Mouse (Mus musculus) cerebellum, adult 11 months (tissue): ENCODE data around the gene Trh.
A peak's percentile ranks its signal among the peaks of the same experiment; 100 is the strongest.

Source experiments
- DNase-seq: peaks from one replicate; pipeline ENCODE4 v3.0.0; 2022

Trh gene

DNA sequence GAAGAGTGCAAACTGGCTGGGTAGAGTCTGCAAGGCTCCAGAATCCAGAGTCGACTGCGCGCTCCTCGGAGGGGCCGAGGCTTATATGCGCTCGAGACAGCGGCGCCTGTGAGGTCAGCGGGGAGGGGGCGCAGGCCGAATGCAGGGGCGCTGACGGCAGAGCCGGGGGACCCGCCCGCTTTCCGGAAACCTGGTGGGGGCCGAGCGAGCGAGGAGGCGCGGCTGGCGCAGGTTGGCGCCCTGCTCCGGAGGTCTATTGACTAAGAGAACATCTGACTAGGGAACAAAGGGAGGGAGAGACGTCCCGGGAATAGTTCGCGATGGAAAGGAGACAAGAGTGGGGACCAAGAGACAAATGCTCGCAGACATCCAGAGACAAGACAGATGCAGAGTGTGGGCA, at the start of gene Trh:
TSS of gene Trh (minus strand) at position 60 of the 400 bp plus-strand sequence.
- no peak for DNase-seq

DNA sequence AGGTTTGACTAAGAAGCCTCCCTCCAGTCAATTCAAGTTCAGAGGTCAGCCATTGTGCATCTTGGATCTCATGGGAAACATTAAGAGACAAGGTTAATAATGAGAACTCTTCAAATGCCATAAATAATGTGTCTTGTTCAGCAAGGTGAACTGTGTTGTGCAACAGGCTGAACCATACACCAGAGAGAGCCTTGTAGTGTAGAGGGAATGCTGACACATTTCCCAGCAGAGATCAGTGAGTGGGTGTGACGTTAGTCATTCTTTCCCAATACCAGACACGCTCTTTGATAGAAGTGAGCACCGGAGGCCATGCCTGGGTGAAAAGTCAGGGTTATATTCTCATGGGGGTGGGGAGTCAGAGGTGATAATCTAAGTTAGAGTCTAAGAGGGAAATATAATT, 46.4 kb upstream of the Trh start:
- DNase-seq, result no peak

GRCm38 (mm10) chr6:92286889-92287288, 42.4 kb upstream of the Trh start:
- DNase-seq, result no peak

- DNase-seq, result peak; percentile 21
Observed at GRCm38 (mm10) chr6:92286258-92286888, 41.9 kb upstream of the Trh start.

DNA sequence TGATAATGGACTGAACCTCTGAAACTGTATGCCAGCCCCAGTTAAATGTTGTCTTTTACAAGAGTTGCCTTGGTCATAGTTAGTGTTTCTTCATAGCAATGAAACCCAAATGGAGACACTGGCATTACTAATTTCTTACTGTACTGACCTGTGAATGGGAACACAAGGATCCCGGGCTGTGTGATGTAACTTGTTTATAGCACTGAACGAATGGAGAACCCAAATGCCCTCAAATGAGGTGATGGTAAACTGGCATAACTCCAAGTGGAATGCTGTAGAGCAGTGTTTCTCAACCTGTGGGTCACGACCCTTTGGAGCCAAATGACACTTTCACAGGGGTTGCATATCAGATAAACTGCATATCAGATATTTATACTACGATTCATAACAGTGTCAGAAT, 41.1 kb upstream of the Trh start:
- DNase-seq, result no peak

GRCm38 (mm10) chr6:92277179-92277578, 32.7 kb upstream of the Trh start:
- DNase-seq, result no peak

- DNase-seq, result no peak
Observed at GRCm38 (mm10) chr6:92273652-92274322, 29.3 kb upstream of the Trh start.

DNA sequence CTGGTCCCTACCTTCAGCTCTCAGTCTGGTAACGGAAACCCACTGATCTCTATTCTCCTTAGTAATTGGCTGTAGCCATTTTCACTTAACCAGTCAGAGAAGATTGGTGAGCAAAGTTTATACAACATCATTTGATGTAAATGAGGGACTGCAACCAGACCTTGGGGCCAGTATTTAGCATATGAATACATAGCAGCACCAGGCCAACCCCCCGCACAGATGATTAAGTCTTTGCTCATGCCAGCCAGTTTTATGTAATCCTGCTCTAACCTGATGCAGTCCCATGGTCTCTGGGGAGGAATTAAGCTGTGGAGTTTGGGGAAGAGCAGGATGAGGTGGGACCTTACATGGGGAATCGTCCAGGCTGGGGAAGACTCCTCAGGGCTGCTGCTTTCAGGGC, 28.2 kb upstream of the Trh start:
- DNase-seq, result no peak

DNA sequence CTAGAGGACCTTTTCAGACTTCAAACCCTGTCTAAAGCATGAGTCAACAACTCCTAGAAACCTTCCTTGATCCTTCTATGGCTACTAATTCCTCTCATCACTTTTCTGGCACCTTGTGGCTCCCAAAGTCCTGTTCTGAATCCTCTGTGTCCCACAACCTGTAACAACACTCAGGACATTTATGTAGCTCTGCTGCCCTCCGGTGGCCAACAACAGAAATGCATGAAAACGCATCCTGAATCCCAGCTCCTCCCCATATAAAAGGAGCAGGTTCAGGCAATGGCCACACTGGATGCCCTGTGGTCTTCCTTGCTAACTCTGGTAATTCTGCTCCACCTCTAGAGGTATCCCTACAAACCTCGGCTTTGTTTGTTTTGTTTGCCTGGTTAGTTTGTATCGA, 24.6 kb upstream of the Trh start:
- peak; percentile 38 for DNase-seq

DNA sequence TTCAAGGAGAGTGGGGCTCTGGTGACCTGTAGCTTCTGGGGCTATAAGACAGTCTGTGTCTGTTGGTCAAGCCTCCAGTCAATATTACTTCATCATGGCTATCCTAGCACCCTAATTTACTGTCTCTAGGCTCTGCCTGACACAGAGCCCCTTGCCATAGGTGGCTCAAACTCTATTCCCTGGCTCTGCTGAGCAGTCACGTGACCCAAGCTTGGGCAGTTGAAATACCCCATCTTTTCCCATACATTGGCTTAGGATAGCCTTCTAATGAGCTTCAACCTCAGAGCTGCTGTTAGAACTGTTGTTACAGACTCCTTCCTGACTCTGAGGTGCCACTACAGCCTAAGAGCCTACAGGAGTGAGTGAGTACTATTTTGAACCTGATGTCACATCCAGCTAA, 23.6 kb upstream of the Trh start:
- no peak for DNase-seq

DNA sequence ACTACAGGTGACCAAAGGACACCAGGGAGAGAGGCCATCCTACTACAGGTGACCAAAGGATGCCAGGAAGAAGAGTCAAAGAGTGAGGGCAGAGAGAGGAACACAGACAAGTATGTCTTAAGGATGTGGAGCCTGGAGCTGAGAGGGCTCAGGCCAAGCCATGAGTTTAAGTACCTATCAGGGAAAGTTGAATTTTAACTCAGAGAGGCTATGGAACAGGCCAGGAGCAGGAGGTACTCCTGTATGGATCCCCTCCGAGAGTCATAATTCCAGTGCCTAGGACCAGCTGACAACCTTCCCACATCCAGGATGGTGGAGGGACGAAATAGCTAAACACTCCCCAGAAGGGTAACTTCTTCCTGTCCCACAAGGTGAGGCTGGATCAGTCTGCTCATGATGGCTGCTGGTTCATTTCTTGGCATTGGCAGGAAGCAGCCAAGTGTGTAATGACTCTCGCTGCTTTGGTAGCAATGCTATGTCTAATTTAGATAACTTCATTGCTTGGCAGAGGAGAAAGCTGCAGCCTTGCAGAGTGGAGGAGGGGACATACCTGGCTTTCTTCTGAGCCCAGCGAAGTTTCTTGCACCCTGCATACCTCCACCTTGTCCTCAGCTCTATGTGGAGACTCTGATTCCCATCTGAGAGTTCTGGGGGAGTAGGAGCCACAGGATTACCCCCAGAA, 16.9 kb upstream of the Trh start:
- no peak for DNase-seq

DNA sequence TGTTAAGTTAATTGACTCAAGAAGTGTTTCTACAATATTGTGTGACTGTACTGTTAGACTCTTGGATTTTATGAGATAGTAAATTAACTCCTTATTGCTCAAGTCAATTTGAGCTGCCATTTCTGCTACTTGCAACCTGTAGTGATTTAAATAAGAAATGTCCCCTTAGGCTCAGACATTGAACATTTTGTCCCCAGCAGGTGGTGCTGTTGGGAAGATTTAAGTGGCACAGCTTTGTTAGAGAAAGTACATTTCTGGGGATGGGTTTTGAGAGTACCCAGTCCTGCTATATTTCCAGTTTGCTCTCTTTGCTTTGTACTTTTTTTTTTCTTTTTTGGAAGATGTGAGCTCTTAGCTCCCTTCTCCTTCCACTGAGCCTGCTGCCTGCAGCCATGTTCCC, 10.9 kb upstream of the Trh start:
- DNase-seq, result no peak

GRCm38 (mm10) chr6:92253253-92253870, 8.9 kb upstream of the Trh start:
- no peak for DNase-seq

DNA sequence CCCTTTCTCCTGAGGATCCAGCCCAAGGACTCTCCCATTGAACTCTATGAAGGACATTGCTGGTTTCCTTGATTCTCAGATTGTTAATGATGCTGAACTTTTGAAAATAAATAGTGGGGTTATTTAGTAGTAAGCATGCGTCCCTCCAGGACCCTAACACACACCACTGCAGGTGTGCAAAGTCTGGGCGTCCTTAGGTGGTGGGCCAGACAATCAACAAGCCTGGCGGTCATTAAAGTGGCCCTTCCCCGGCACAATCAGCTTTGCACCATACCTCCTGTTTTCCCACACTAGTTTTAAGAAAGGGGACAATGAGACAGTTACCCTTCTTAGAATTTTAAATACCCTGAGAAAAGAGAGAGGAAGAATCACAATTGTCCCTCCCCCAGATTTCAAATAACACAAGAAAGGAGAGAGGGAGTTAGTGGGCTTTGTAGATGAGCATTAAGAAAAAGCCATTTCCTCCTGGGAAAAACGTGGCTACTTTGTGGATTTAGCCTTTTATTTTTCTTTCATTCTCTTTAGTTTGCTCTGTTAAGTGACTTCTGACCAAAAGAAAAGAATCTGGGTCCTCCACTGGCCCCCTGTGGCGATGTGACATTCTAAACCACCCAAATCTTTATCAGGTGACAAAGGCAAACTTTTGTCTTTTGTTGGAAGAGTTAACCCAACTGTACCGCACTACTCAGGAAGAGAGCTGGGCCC, 2.9 kb upstream of the Trh start:
- DNase-seq, result no peak

DNA sequence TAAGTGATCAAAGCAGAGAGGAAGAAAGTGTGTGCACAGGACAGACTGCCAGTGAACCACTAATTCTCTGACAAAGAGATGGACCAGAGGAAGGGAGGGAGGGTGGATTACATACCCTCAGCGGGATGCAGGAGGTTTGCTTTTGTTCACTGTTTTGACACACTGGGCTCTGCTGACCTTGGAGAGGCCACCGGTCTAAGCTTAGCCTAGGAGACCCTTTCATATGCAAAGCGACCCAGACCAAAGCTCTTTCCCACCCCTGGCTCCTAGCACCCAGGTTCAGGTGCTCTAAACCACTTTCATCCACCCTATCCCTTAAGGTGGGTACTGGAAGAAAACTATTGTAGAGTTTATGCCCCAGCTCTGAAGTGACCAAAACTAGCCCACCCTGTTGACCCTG, 1.9 kb upstream of the Trh start:
- no peak for DNase-seq

- DNase-seq, result peak; percentile 16
Observed at GRCm38 (mm10) chr6:92241178-92241906, 3.1 kb downstream of the Trh start.

DNA sequence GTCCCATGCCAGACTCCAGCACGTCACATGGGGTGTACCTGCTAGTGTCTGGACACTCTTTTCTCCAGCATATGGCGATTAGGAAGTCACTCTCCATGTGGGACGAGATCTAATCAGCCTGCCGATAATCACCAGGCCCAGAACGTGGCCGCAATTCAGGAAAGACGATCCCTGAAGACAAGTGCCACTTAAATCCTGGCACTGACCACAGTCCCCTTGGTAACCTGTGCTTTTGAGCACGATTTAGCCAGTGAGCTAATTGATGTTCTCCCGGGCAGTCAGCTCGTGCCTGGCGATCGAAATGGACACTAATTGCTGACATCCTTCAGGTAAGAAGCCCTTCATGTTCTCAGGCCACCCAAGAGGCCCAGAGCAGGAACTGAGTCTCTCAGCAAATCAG, 9.4 kb downstream of the Trh start:
- no peak for DNase-seq

DNA sequence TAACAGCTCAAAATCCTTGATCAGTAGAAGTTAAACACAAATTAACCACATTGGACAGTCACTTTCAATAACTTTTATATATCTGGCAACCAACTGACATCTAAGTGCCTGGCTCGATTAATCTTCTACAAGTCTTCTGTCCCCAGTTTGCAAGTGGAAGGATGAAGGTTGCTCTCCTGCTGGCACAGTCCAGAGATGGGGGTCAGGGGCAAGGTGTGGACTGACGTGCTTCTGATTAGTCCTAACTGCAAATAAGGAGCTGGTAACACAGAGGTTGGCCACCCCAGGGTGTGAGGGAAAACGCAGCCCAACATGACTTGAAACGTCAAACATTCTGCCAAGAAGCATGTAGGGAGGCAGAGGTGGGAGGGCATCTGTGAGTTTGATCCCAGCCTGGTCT, 12.7 kb downstream of the Trh start:
- DNase-seq, result no peak

GRCm38 (mm10) chr6:92231356-92231755, 13.1 kb downstream of the Trh start:
- DNase-seq, result no peak

DNA sequence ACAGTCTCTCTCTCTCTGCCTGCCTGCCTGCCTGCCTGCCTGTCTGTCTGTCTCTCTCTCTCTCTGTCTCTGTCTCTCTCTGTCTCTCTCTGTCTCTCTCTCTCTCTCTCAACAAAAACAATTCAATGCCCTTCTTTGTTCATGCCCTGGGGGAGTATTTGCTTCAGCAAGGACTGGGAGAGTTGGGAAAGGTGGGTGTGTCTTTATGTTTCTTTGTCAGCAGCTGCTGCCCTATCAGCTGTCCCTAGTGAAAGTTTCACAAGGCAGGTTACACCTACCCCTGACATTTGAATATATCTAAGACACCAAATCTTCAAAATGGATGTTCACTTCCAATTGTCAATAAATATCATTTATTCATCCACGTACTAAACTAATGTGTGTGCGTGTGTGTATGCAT, 14.9 kb downstream of the Trh start:
- DNase-seq, result no peak

DNA sequence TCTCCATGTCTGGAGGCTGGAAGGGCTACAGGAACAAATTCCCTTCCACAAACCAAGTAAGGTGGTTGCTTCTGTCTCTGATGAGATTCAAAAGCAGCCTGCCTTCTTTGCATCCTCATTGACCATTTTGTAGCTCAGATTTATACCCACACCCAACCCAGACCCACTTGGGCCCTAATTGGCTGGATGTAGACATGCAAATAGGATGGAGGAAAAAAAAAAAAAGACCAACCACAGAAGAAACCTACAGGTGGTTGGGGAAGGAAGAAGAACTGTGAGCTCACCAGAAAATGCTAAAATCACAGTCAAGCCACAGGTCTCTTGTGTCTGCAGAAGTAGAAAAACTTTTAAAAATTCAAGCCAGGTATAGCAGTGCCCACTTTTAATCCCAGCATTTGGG, 15.3 kb downstream of the Trh start:
- no peak for DNase-seq

- DNase-seq, result no peak
Observed at GRCm38 (mm10) chr6:92224981-92225380, 19.5 kb downstream of the Trh start.

DNA sequence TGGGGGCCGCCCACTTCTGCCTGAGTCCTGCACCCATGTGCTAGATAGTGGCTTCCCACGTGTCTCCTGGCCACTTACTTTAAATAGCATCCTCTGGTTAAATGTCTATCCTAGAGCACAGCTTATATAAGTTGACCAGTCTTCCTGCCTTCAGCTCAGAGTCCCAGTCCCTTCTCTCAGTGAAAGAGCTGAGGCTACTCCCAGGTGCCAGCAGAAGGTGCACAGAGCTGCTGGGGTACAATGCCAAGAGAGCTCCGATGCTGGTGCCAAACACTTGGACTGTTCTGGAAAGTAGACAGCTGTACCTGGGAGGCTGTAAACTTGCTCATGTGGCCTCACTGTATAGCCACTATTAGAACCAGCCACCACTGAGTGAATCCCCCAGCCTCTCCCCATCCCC, 22.4 kb downstream of the Trh start:
- no peak for DNase-seq
